Mouse (Mus musculus): Measurements from ENCODE around the gene Arid2. TPM values are rescaled to one million over a fixed set of nuclear protein-coding genes. Genes with fewer than 3 reads are reported as not detected.

Gene Arid2
- polyA plus RNA-seq, 1 experiment, result 35.6 TPM

GRCm38 (mm10) chr15:96453346-96453745 is 166.0 kb downstream of the Arid2 start:
- H3K27ac ChIP-seq (ENCODE audit: insufficient read depth, low read depth, low read length), result no peak overlapping the region
- no peak overlapping the region for H3K4me3 ChIP-seq (ENCODE audit: insufficient read depth, low read depth, low read length)
- TF ChIP-seq POLR2A (IDR thresholded peaks at IDR 0.05; ENCODE audit: insufficient read depth, low read depth, low read length) (no peak), CTCF (IDR thresholded peaks at IDR 0.05; ENCODE audit: insufficient read depth, low read depth, low read length) (no peak)
- 84% methylated on average over 1 of the region's 1 CpGs for WGBS
- no peaks in the 10 kb centered on the region for H3K4me1 ChIP-seq (ENCODE audit: control insufficient read depth, insufficient read depth, low read length)

Other genes with a start within 250 kb of the Arid2 start
- gene Scaf11, start 173.3 kb downstream of the Arid2 start, polyA plus RNA-seq (2012; ENCODE audit: insufficient read depth, insufficient read length, low replicate concordance, missing spikeins), result not detected in 2 replicates

Data from olfactory bulb, adult 2 months (tissue).